Mouse (Mus musculus): ENCODE results near the gene Olfr635. TPM values are rescaled to one million over a fixed set of nuclear protein-coding genes. Genes with fewer than 3 reads are reported as not detected.

Gene Olfr635
- polyA plus RNA-seq, 1 experiment from 2014 or later = 0.01 TPM

GRCm38 (mm10) chr7:104026978-104027377, 56.0 kb downstream of the Olfr635 start:
- no peaks in the 10 kb centered on the region for H3K9me3 ChIP-seq
- no peaks in the 10 kb centered on the region for H3K27me3 ChIP-seq (replicated peaks)
- H3K4me2 ChIP-seq (replicated peaks) = no peak overlapping the region
- no peak overlapping the region for H3K4me3 ChIP-seq (replicated peaks)
- H3K9ac ChIP-seq = no peak overlapping the region
- H3K36me3 ChIP-seq = no peaks in the 10 kb centered on the region
- H3K4me1 ChIP-seq (replicated peaks) = no peaks in the 10 kb centered on the region
- WGBS = 71% methylated on average over 3 of the region's 3 CpGs
- no peak overlapping the region for H3K27ac ChIP-seq
- ATAC-seq = no peak

- Histone ChIP-seq H3K4me1 (replicated peaks) (no peaks in the 10 kb centered on the region), H3K36me3 (no peaks in the 10 kb centered on the region), H3K9ac (no peak within 1 kb of the TSS), H3K9me3 (no peaks in the 10 kb centered on the region), H3K4me3 (replicated peaks) (no peak within 1 kb of the TSS), H3K27ac (no peak within 1 kb of the TSS), H3K27me3 (replicated peaks) (no peaks in the 10 kb centered on the region), H3K4me2 (replicated peaks) (no peak within 1 kb of the TSS)
- WGBS = 74% methylated on average over 1 of the region's 1 CpGs
- ATAC-seq = no peak
Observed at GRCm38 (mm10) chr7:104035145-104035544, 64.2 kb downstream of the Olfr635 start, which contains the start of gene Olfr641. TSS of gene Olfr641 (plus strand) at chr7:104035445.

Other genes starting within 250 kb of the Olfr635 start
- gene Olfr628, start 240.8 kb upstream of the Olfr635 start, polyA plus RNA-seq (2015; fragmentation: Nextera tagmentation; extraction: Ambion mirVana) = not detected in 2 replicates
- not detected in 2 replicates for gene Olfr629, start 226.2 kb upstream of the Olfr635 start, polyA plus RNA-seq (2015; fragmentation: Nextera tagmentation; extraction: Ambion mirVana)
- not detected in 2 replicates for gene Olfr630, start 213.8 kb upstream of the Olfr635 start, polyA plus RNA-seq (2015; fragmentation: Nextera tagmentation; extraction: Ambion mirVana)
- gene Olfr69, start 199.6 kb upstream of the Olfr635 start, polyA plus RNA-seq (2015; fragmentation: Nextera tagmentation; extraction: Ambion mirVana) = not detected in 2 replicates
- gene Olfr68, start 191.5 kb upstream of the Olfr635 start, polyA plus RNA-seq (2015; fragmentation: Nextera tagmentation; extraction: Ambion mirVana) = not detected in 2 replicates
- not detected in 2 replicates for gene Olfr67, start 179.3 kb upstream of the Olfr635 start, polyA plus RNA-seq (2015; fragmentation: Nextera tagmentation; extraction: Ambion mirVana)
- 2,721 and 2,775 TPM in 2 replicates for gene Hbb-bt, start 157.2 kb upstream of the Olfr635 start, polyA plus RNA-seq (2015; fragmentation: Nextera tagmentation; extraction: Ambion mirVana)
- 7,434 and 7,479 TPM in 2 replicates for gene Hbb-bs, start 143.1 kb upstream of the Olfr635 start, polyA plus RNA-seq (2015; fragmentation: Nextera tagmentation; extraction: Ambion mirVana)
- gene Hbb-bh2, start 130.6 kb upstream of the Olfr635 start, polyA plus RNA-seq (2015; fragmentation: Nextera tagmentation; extraction: Ambion mirVana) = not detected in 2 replicates
- 2.0 and 2.2 TPM in 2 replicates for gene Hbb-bh1, start 128.0 kb upstream of the Olfr635 start, polyA plus RNA-seq (2015; fragmentation: Nextera tagmentation; extraction: Ambion mirVana)
- 165 and 266 TPM in 2 replicates for gene Hbb-y, start 117.9 kb upstream of the Olfr635 start, polyA plus RNA-seq (2015; fragmentation: Nextera tagmentation; extraction: Ambion mirVana)
- gene Olfr66, start 84.9 kb upstream of the Olfr635 start, polyA plus RNA-seq (2015; fragmentation: Nextera tagmentation; extraction: Ambion mirVana) = not detected in 2 replicates
- gene Olfr64, start 76.7 kb upstream of the Olfr635 start, polyA plus RNA-seq (2015; fragmentation: Nextera tagmentation; extraction: Ambion mirVana) = not detected in 2 replicates
- gene Olfr65, start 67.7 kb upstream of the Olfr635 start, polyA plus RNA-seq (2015; fragmentation: Nextera tagmentation; extraction: Ambion mirVana) = not detected in 2 replicates
- gene Olfr631, start 42.3 kb upstream of the Olfr635 start, polyA plus RNA-seq (2015; fragmentation: Nextera tagmentation; extraction: Ambion mirVana) = not detected in 2 replicates
- not detected in 2 replicates for gene Olfr632, start 36.8 kb upstream of the Olfr635 start, polyA plus RNA-seq (2015; fragmentation: Nextera tagmentation; extraction: Ambion mirVana)
- gene Olfr633, start 26.7 kb upstream of the Olfr635 start, polyA plus RNA-seq (2015; fragmentation: Nextera tagmentation; extraction: Ambion mirVana) = not detected in 2 replicates
- not detected in 2 replicates for gene Olfr638, start 27.6 kb downstream of the Olfr635 start, polyA plus RNA-seq (2015; fragmentation: Nextera tagmentation; extraction: Ambion mirVana)
- gene Olfr639, start 46.2 kb downstream of the Olfr635 start, polyA plus RNA-seq (2015; fragmentation: Nextera tagmentation; extraction: Ambion mirVana) = not detected in 2 replicates
- gene Olfr640, start 54.4 kb downstream of the Olfr635 start, polyA plus RNA-seq (2015; fragmentation: Nextera tagmentation; extraction: Ambion mirVana) = not detected in 2 replicates
- not detected in 2 replicates for gene Olfr641, start 64.3 kb downstream of the Olfr635 start, polyA plus RNA-seq (2015; fragmentation: Nextera tagmentation; extraction: Ambion mirVana)
- gene Olfr642, start 81.5 kb downstream of the Olfr635 start, polyA plus RNA-seq (2015; fragmentation: Nextera tagmentation; extraction: Ambion mirVana) = not detected in 2 replicates
- gene 4930516K23Rik, start 90.3 kb downstream of the Olfr635 start, polyA plus RNA-seq (2015; fragmentation: Nextera tagmentation; extraction: Ambion mirVana) = not detected in 2 replicates
- gene Olfr644, start 100.7 kb downstream of the Olfr635 start, polyA plus RNA-seq (2015; fragmentation: Nextera tagmentation; extraction: Ambion mirVana) = not detected in 2 replicates
- gene Olfr645, start 114.3 kb downstream of the Olfr635 start, polyA plus RNA-seq (2015; fragmentation: Nextera tagmentation; extraction: Ambion mirVana) = not detected in 2 replicates
- gene Olfr646, start 133.7 kb downstream of the Olfr635 start, polyA plus RNA-seq (2015; fragmentation: Nextera tagmentation; extraction: Ambion mirVana) = not detected in 2 replicates
- gene Ubqln5, start 158.7 kb downstream of the Olfr635 start, polyA plus RNA-seq (2015; fragmentation: Nextera tagmentation; extraction: Ambion mirVana) = not detected in 2 replicates
- gene Olfr643, start 166.3 kb downstream of the Olfr635 start, polyA plus RNA-seq (2015; fragmentation: Nextera tagmentation; extraction: Ambion mirVana) = not detected in 2 replicates
- gene Ubqln3, start 172.1 kb downstream of the Olfr635 start, polyA plus RNA-seq (2015; fragmentation: Nextera tagmentation; extraction: Ambion mirVana) = not detected in 2 replicates
- not detected in 2 replicates for gene Ubqlnl, start 179.4 kb downstream of the Olfr635 start, polyA plus RNA-seq (2015; fragmentation: Nextera tagmentation; extraction: Ambion mirVana)
- gene Olfm5, start 193.7 kb downstream of the Olfr635 start, polyA plus RNA-seq (2015; fragmentation: Nextera tagmentation; extraction: Ambion mirVana) = not detected in 2 replicates
- 0.14 and 0.21 TPM in 2 replicates for gene Olfr648, start 212.2 kb downstream of the Olfr635 start, polyA plus RNA-seq (2015; fragmentation: Nextera tagmentation; extraction: Ambion mirVana)
- not detected in 2 replicates for gene Olfr649, start 224.8 kb downstream of the Olfr635 start, polyA plus RNA-seq (2015; fragmentation: Nextera tagmentation; extraction: Ambion mirVana)
- 0.98 and 1.2 TPM in 2 replicates for gene Trim6, start 247.6 kb downstream of the Olfr635 start, polyA plus RNA-seq (2015; fragmentation: Nextera tagmentation; extraction: Ambion mirVana)